Mouse (Mus musculus) layer of hippocampus, postnatal 10 days (tissue): Measurements from ENCODE around the gene Immp2l. TPM values are rescaled to one million over a fixed set of nuclear protein-coding genes. Genes with fewer than 3 reads are reported as not detected.

Experiments used
- DNase-seq, 2 experiments: peaks; one replicate each; pipeline ENCODE4 v3.0.0; 2021; ENCODE audit warnings: low spot score in 2 of 2
- total RNA-seq, 2 experiments: library from RNA; stranded (reverse); gene quantifications; 2 replicates each; pipeline ENCODE4 v1.2.3; 2021

Gene Immp2l
- total RNA-seq, 2 experiments from 2014 or later = 3.3 to 5.7 TPM

- DNase-seq = no peak
Measured at GRCm38 (mm10) chr12:41510588-41510987, 486.7 kb downstream of the Immp2l start.

DNA sequence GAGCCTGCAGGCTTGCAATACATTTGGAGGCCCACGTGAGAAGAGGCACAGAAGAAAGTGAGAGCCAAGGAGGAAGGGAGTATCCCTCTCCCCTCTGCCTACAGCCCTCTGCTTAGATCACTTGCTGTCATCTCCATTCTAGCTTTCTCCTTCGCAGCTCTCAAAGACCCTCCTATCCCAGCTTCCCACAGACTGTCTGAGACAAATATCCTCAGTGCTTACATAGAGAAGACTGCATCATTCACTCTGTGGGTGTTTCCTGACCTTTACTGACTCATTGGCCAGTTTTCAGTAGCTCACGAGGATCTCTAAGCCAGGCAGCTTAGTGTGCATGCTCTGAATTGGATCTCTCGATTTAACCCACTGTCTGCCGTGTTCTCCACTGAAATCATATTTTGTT is 495.0 kb downstream of the Immp2l start:
- no peak for DNase-seq

GRCm38 (mm10) chr12:41520326-41520725 is 496.4 kb downstream of the Immp2l start:
- no peak for DNase-seq

DNA sequence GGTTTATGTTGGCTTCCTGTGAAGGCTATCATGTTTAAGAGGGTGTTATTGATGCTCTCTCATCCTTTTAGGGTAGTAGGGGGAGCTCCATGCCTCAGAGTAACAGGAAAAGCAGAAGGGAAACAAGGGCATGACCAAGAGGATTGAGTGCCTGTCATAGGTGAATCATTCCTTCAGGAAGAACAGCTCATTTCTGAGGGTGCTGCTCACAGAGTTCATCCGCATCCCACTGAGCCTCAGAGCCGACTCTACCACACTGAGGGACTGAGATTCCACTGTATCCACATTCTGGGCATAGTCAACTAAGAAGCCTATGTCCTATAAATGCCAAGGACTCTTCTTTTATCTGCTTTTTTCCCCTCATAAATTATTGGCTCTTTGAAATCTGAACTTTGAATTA is 497.8 kb downstream of the Immp2l start:
- no peak for DNase-seq

GRCm38 (mm10) chr12:41526688-41527087 is 502.8 kb downstream of the Immp2l start:
- no peak for DNase-seq

GRCm38 (mm10) chr12:41528410-41528809 is 504.5 kb downstream of the Immp2l start:
- no peak for DNase-seq

GRCm38 (mm10) chr12:41539989-41540388 is 516.1 kb downstream of the Immp2l start:
- DNase-seq = no peak

DNA sequence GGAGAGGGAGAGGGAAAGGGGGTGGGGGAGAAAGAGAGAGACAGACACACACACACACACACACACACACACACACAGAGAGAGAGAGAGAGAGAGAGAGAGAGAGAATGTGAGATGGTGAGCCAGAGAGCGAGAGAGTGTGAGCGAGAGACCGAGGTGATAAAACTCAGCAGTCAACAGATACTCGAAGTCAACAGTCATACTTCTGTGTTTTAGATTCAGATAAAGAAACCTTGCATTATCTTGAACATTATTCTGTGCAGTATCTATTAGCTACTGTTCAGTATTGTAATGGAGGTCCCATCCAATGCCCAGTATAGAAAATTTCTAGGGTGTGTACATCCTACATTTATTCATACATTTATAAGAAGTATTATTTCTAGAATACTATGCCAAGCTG is 527.7 kb downstream of the Immp2l start:
- DNase-seq = no peak

- DNase-seq = no peak
Measured at GRCm38 (mm10) chr12:41557832-41558231, 533.9 kb downstream of the Immp2l start.

- no peak for DNase-seq
Measured at GRCm38 (mm10) chr12:41558956-41559735, 535.3 kb downstream of the Immp2l start.

DNA sequence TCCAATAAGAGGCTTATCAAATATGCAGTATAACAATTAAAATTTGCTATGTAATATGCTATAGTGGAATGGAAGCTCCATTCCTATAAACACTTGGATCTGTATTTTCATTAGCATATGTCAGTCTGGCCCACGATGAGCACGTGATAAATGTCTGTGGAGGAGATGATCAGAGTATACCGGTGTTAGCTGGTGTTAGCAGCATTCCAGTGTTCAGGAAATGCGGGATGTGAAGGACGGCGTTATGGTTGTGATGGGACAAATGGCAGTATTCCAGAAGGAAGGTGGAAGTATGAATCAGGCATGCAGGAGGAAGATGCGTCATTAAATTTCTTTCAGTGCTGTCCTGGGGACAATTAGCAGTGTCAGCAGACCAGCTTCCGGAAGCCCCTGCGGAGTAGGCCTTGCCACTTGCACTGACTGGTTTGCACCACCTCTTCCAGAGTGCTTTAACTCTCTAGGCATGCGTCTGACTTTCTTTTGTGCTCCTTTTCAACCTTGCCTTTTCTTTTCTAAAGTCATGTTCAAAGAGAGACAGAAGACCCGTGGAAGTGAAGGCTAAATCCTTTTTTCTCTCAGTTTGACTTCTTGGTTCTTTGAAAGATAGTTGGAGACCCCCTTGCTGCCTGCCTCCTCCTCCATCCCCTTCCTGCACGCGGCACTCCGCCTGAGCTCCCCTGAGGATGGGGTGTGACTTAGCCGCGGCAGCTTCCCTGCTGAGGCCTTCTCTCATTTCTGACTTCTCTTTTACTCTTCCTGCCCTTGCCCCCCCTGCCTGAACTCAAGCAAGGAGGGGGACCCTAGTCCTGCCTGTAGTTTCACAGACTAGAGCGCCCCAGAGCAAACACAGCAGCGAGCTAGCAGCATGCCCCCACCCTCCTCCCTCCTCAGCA is 541.9 kb downstream of the Immp2l start:
- no peak for DNase-seq

DNA sequence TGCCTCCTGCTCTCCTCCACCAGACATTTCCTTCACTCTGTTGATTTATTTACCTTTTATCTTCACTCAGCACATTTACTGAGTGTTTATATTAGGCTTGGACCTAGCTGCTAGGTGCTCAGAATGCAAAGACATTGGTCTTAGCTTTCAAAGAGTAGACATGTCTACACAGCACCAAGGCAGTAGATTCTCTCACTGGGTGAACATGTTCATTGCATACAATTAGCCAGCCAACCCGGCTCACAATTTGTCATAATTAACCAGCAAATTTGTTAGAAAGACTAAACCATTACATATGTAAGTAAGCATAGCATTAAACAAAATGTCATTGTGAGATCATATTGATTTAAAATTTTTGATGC is 542.5 kb downstream of the Immp2l start:
- no peak for DNase-seq

DNA sequence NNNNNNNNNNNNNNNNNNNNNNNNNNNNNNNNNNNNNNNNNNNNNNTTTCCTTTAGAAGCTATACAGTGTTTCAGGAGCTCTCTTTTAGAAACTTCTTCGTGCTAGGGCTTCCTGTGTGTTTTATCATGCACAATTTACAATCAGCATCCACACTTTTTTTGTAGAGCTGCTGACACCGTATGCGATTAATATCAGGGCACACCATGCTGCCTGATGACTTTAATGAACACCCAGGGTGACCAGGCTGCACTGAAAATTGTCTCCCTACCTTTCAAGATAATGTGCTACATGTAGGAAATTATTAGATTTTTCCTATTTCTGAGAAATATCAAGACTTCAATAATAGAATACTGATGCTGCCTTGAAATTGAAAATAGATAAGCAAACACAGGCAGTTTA is 549.9 kb downstream of the Immp2l start:
- DNase-seq = no peak

DNA sequence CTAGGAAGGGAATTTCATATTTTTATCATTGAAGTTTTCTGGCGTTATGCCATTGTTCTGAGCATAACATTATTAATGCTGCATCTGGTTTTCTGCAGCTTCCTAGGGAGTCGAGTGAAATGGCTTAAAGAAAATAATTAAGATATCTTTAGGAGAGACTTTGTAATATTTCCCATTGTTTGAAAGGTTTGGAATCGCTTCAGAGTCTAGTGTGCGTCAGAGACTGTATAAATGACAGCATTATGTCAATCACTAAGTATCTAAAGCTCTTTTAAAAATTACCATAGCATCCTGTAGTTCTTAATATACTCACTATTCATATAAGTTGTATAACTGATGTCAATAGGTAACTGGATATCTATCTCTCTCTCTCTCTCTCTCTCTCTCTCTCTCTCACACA is 551.3 kb downstream of the Immp2l start:
- no peak for DNase-seq

GRCm38 (mm10) chr12:41593401-41593800 is 569.5 kb downstream of the Immp2l start:
- no peak for DNase-seq

GRCm38 (mm10) chr12:41594037-41594436 is 570.1 kb downstream of the Immp2l start:
- no peak for DNase-seq

- no peak for DNase-seq
Measured at GRCm38 (mm10) chr12:41615271-41615670, 591.4 kb downstream of the Immp2l start.

DNA sequence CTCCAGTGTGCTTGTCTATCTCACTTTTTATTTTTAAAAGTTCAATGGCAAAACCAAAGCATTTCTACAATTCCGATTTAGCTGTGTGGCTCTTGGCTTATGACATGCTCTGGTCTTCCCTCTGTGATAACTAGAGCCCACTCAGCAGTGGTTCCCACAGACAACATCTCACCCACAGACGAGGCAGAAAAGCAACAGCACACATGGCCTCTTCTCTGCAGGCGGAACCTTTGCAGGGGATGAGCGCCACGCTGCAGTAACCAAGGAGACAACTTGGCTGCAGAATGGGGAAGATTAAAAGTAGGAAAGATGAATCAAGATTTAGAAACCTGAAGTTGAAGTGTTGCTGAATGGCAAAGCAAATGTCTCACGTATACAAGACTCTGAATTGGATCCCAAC is 597.5 kb downstream of the Immp2l start:
- DNase-seq = peak in 1 of 2 experiments; percentile 10

- no peak for DNase-seq
Measured at GRCm38 (mm10) chr12:41643262-41643661, 619.4 kb downstream of the Immp2l start.

- DNase-seq = no peak
Measured at GRCm38 (mm10) chr12:41644802-41645551, 621.1 kb downstream of the Immp2l start.

- no peak for DNase-seq
Measured at GRCm38 (mm10) chr12:41646956-41647575, 623.2 kb downstream of the Immp2l start.
